Mouse (Mus musculus) cerebral cortex, adult 2 months (tissue): ENCODE measurements around the gene Ccdc51.

ENCODE experiments used
- WGBS: fragments of 180-500 bp; shearing (Covaris S2); methylation state at CpG from one replicate; pipeline ENCODE4 v1.1.7; 2018; 5-methylcytosine and 5-hydroxymethylcytosine counted together

The Ccdc51 gene

GRCm38 (mm10) chr9:109056916-109057315 lies 25.4 kb upstream of the Ccdc51 start:
- WGBS, result 79% methylated on average over 4 of the region's 4 CpGs

GRCm38 (mm10) chr9:109057543-109057942 lies 24.8 kb upstream of the Ccdc51 start:
- 58% methylated on average over 5 of the region's 5 CpGs for WGBS

- WGBS, result 84% methylated on average over 19 of the region's 19 CpGs
Measured at GRCm38 (mm10) chr9:109058006-109058765, 24.1 kb upstream of the Ccdc51 start.

GRCm38 (mm10) chr9:109059136-109059903 lies 23.0 kb upstream of the Ccdc51 start, which contains the start of gene Trex1:
Gene Trex1 (minus strand): TSS chr9:109059734.
- WGBS, result 3% methylated on average over 15 of the region's 15 CpGs

GRCm38 (mm10) chr9:109060184-109060897 lies 22.0 kb upstream of the Ccdc51 start:
- 90% methylated on average over 16 of the region's 16 CpGs for WGBS

GRCm38 (mm10) chr9:109060898-109061295 lies 21.4 kb upstream of the Ccdc51 start:
- 78% methylated on average over 5 of the region's 5 CpGs for WGBS

GRCm38 (mm10) chr9:109068095-109068735 lies 14.1 kb upstream of the Ccdc51 start:
- WGBS, result 94% methylated on average over 3 of the region's 3 CpGs

GRCm38 (mm10) chr9:109073661-109074573 lies 8.4 kb upstream of the Ccdc51 start, which contains the start of gene Atrip:
Gene Atrip (minus strand): TSS chr9:109074124.
- WGBS, result under 1% methylated on average over 57 of the region's 57 CpGs

- WGBS, result 90% methylated on average over 3 of the region's 3 CpGs
Measured at GRCm38 (mm10) chr9:109080516-109080915, 1.8 kb upstream of the Ccdc51 start.

- WGBS, result 4% methylated on average over 11 of the region's 11 CpGs
Measured at GRCm38 (mm10) chr9:109081749-109082123, 557 bp upstream of the Ccdc51 start.

- WGBS, result 5% methylated on average over 2 of the region's 2 CpGs
Measured at GRCm38 (mm10) chr9:109084922-109085321, 2.6 kb downstream of the Ccdc51 start.

- 7% methylated on average over 5 of the region's 5 CpGs for WGBS
Measured at GRCm38 (mm10) chr9:109087987-109088386, 5.7 kb downstream of the Ccdc51 start.

- WGBS, result 45% methylated on average over 15 of the region's 15 CpGs
Measured at GRCm38 (mm10) chr9:109090446-109090845, 8.2 kb downstream of the Ccdc51 start.

GRCm38 (mm10) chr9:109091802-109092201 lies 9.5 kb downstream of the Ccdc51 start:
- 93% methylated on average over 8 of the region's 8 CpGs for WGBS

- 80% methylated on average over 6 of the region's 6 CpGs for WGBS
Measured at GRCm38 (mm10) chr9:109092799-109093198, 10.5 kb downstream of the Ccdc51 start.

GRCm38 (mm10) chr9:109093786-109094552 lies 11.7 kb downstream of the Ccdc51 start:
- WGBS, result 43% methylated on average over 11 of the region's 11 CpGs

- WGBS, result 12% methylated on average over 21 of the region's 21 CpGs
Measured at GRCm38 (mm10) chr9:109094553-109095136, 12.4 kb downstream of the Ccdc51 start.

- under 1% methylated on average over 89 of the region's 102 CpGs for WGBS
Measured at GRCm38 (mm10) chr9:109095137-109095982, 13.1 kb downstream of the Ccdc51 start, which contains the start of gene Plxnb1. Gene Plxnb1 (plus strand): TSS chr9:109095389.
